Mouse (Mus musculus) megakaryocyte-erythroid progenitor cell, adult 5 weeks (primary cell): Measurements from ENCODE around the gene Olfr101. TPM values are rescaled to one million over a fixed set of nuclear protein-coding genes. Genes with fewer than 3 reads are reported as not detected.

Source experiments
- polyA plus RNA-seq: library from polyadenylated mRNA; stranded (reverse); fragments of >175 nt; gene quantifications from 2 replicates; pipeline ENCODE4 v1.2.3, GENCODE M21; 2012

Olfr101 gene
- polyA plus RNA-seq = not detected in 2 replicates

DNA sequence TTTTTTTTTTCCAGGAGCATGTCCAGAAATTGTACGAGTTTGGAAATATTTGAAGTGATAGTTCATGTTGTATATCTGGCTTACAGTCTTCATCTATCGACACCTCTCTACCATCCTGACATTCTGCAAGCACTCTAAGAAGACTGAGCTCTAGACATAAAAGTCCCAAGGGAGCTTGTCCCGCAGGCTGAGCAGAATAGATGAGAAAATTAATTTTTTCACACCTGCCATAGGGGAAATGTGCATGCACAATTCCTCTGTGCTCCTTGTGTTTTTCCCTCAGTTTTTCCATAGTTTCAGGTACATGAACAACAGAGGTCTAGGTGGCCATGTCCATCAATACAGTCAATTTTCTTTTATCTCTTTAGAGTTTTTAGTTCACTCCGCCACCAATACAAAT, at the start of gene Olfr101:
Olfr101 (minus strand) TSS at position 101 of the 400 bp plus-strand sequence.

DNA sequence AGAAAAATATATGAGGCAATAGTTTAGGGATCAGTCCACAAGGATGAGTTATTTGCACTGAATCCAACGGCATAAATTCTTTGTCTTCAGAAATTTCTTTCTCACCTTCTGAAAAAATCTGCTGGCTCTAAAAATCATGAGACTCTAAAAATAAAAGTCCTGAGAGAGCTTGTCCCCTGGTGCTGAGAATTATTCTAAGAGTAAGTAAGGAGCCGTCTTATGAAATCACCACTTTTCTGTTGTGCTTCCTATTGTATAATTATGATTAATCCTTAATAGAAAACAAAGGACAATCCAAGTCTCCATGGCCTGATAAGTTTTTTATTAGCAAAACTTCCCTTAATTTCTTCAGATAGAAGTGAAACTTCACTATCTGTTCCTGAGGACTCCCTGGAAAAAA, 35.5 kb upstream of the Olfr101 start, which contains the start of gene Olfr103:
Olfr103 (minus strand) TSS at position 101 of the 400 bp plus-strand sequence.

GRCm38 (mm10) chr17:37316954-37317353, 12.8 kb upstream of the Olfr101 start, which contains the start of gene Olfr102:
TSS of gene Olfr102 (minus strand) at chr17:37317054.

DNA sequence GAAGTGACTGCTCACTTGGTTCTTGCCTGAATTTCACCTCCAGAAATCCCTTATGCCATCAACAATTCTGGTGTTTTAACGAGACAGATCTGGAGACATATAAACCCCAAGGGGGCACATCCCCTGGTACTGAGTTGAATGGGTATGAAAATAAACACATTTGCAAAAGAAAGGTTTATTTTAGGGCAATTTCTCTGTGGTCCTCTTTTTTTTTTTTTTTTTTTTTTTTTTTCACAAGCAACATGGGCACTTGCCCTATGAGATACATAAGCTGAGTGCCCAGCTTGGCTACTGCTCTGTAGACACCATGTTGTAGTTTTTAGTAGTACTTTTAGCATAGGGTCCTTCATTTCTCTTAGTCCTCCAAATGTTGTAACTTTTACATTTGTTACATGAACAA, 20.8 kb downstream of the Olfr101 start, which contains the start of gene Olfr99:
Olfr99 (minus strand) TSS at position 101 of the 400 bp plus-strand sequence.

DNA sequence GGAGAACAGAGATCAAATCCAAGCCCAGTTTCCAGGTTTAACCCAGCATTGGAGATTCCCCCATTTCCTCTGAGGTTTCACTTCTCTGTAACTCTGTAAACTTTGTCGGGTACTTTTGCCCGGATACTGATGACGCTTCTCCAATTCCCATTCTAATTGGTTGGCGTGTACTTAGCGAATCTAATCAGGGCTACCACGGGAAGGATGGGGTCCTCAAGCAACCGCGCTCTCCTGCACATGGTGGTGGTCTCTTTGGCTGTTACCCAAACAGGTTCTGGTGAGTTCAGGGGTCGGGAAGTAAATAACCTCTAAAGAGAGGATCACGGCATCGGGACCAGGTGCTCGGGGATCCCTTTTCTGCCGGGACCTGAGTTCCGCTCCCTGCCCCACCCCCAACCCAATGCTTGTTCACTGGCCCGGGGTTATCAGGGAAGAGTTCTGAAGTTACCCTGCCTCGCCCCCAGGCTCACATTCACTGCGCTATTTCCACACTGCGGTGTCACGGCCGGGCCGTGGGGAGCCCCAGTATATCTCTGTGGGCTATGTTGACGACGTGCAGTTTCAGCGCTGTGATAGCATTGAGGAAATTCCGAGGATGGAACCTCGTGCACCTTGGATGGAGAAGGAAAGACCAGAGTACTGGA, 33.9 kb downstream of the Olfr101 start, which contains the start of gene H2-M3:
H2-M3 (plus strand) TSS at position 163 of the 644 bp plus-strand sequence.

GRCm38 (mm10) chr17:37263626-37264025, 40.5 kb downstream of the Olfr101 start, which contains the start of gene Olfr98:
TSS of gene Olfr98 (minus strand) at chr17:37263749.

Other genes with a start within 250 kb of the Olfr101 start
- not detected in 2 replicates for gene Olfr90, start 215.8 kb downstream of the Olfr101 start, polyA plus RNA-seq
- not detected in 2 replicates for gene Olfr91, start 206.0 kb downstream of the Olfr101 start, polyA plus RNA-seq
- not detected in 2 replicates for gene Olfr92, start 184.2 kb downstream of the Olfr101 start, polyA plus RNA-seq
- gene Olfr93, start 142.8 kb downstream of the Olfr101 start, polyA plus RNA-seq = not detected in 2 replicates
- gene Ubd, start 110.4 kb downstream of the Olfr101 start, polyA plus RNA-seq = not detected in 2 replicates
- gene Olfr94, start 103.3 kb downstream of the Olfr101 start, polyA plus RNA-seq = not detected in 2 replicates
- 0.02 TPM in 1 of 2 replicates, not detected in the other for gene Olfr95, start 91.2 kb downstream of the Olfr101 start, polyA plus RNA-seq
- not detected in 2 replicates for gene Olfr96, start 84.2 kb downstream of the Olfr101 start, polyA plus RNA-seq
- gene Olfr97, start 67.0 kb downstream of the Olfr101 start, polyA plus RNA-seq = not detected in 2 replicates
- not detected in 2 replicates for gene Olfr98, start 40.6 kb downstream of the Olfr101 start, polyA plus RNA-seq
- gene H2-M3, start 34.1 kb downstream of the Olfr101 start, polyA plus RNA-seq = 1.8 and 2.2 TPM in 2 replicates
- gene Olfr99, start 20.9 kb downstream of the Olfr101 start, polyA plus RNA-seq = not detected in 2 replicates
- not detected in 2 replicates for gene Olfr102, start 12.7 kb upstream of the Olfr101 start, polyA plus RNA-seq
- not detected in 2 replicates for gene Olfr103, start 35.4 kb upstream of the Olfr101 start, polyA plus RNA-seq
- not detected in 2 replicates for gene Olfr104-ps, start 55.3 kb upstream of the Olfr101 start, polyA plus RNA-seq
- 0.03 TPM in 1 of 2 replicates, not detected in the other for gene Olfr105-ps, start 74.7 kb upstream of the Olfr101 start, polyA plus RNA-seq
- not detected in 2 replicates for gene Olfr106-ps, start 86.1 kb upstream of the Olfr101 start, polyA plus RNA-seq
- gene Olfr107, start 94.9 kb upstream of the Olfr101 start, polyA plus RNA-seq = not detected in 2 replicates
- not detected in 2 replicates for gene Olfr108, start 141.2 kb upstream of the Olfr101 start, polyA plus RNA-seq
- not detected in 2 replicates for gene Olfr109, start 154.6 kb upstream of the Olfr101 start, polyA plus RNA-seq
- not detected in 2 replicates for gene H2-M2, start 179.2 kb upstream of the Olfr101 start, polyA plus RNA-seq
- not detected in 2 replicates for gene Olfr110, start 188.2 kb upstream of the Olfr101 start, polyA plus RNA-seq
- gene Olfr111, start 203.7 kb upstream of the Olfr101 start, polyA plus RNA-seq = not detected in 2 replicates